ENCODE assay signal across 8 mouse cellular contexts in genomic region chr2:30265767-30266253, GRCm38 (mm10). TPM values are rescaled to one million over a fixed set of nuclear protein-coding genes. Genes with fewer than 3 reads are reported as not detected.
DNase-seq lines count a peak whose midpoint lies in the region; ATAC-seq and TF ChIP-seq lines count a peak whose summit lies in the region.

Gene Phyhd1, plus strand, starts transcription at chr2:30266203.

- WGBS in forebrain, embryonic 12.5 days = 36% methylated on average over 5 of the region's 5 CpGs
- WGBS in heart, embryonic 16.5 days = 16% methylated on average over 5 of the region's 5 CpGs
- WGBS in liver, embryonic 14.5 days (ENCODE audit: insufficient replicate concordance) = 56% methylated on average over 5 of the region's 5 CpGs

- TF ChIP-seq EP300 in liver, embryonic 14.5 days (IDR thresholded peaks at IDR 0.05; ENCODE audit: low read depth) = no peak

- H3K27ac ChIP-seq in forebrain, embryonic 12.5 days = peak within 1 kb of the TSS; percentile 70
- H3K27ac ChIP-seq in heart, embryonic 16.5 days (ENCODE audit: low read length) = peak within 1 kb of the TSS; percentile 95
- peak within 1 kb of the TSS; percentile 52 for H3K27ac ChIP-seq in liver, embryonic 14.5 days

- no peak within 1 kb of the TSS for H3K4me3 ChIP-seq in forebrain, embryonic 12.5 days (replicated peaks)
- peak within 1 kb of the TSS; percentile 11 for H3K4me3 ChIP-seq in heart, embryonic 16.5 days (ENCODE audit: low read length)
- peak within 1 kb of the TSS; percentile 13 to 22; a peak in 3 of 4 replicates for H3K4me3 ChIP-seq in liver, embryonic 14.5 days (ENCODE audit: insufficient read depth in 1 of 2, low read depth in 2 of 2, low read length in 2 of 2)

- H3K9me3 ChIP-seq in forebrain, embryonic 12.5 days = no peaks in the 10 kb centered on the region
- no peaks in the 10 kb centered on the region for H3K9me3 ChIP-seq in heart, embryonic 16.5 days (replicated peaks; ENCODE audit: control insufficient read depth, low read length)
- no peaks in the 10 kb centered on the region for H3K9me3 ChIP-seq in liver, embryonic 14.5 days (ENCODE audit: control insufficient read depth, low read length)

- no peaks in the 10 kb centered on the region for H3K27me3 ChIP-seq in forebrain, embryonic 12.5 days
- H3K27me3 ChIP-seq in heart, embryonic 16.5 days (ENCODE audit: control insufficient read depth, insufficient read depth, low read length) = no peaks in the 10 kb centered on the region
- H3K27me3 ChIP-seq in liver, embryonic 14.5 days (ENCODE audit: control insufficient read depth, insufficient read depth, low read length) = no peaks in the 10 kb centered on the region

- peaks cover 24% of the 10 kb centered on the region for H3K4me1 ChIP-seq in forebrain, embryonic 12.5 days
- peaks cover 55% of the 10 kb centered on the region for H3K4me1 ChIP-seq in heart, embryonic 16.5 days (ENCODE audit: control insufficient read depth, insufficient read depth, low read length)
- peaks cover 0 to 23% of the 10 kb centered on the region in 2 experiments; a peak in 3 of 4 replicates for H3K4me1 ChIP-seq in liver, embryonic 14.5 days (replicated peaks; ENCODE audit: control insufficient read depth in 2 of 2, insufficient read depth in 2 of 2, low read length in 1 of 2)

- DNase-seq in ES-CJ7 (ENCODE audit: low read depth, low spot score) = peak; percentile 26
- DNase-seq in adrenal gland, postnatal 25 days = peak; percentile 51
- peak; percentile 84 to 96 for DNase-seq in kidney, postnatal 36 days
- no peak for DNase-seq in liver, embryonic 14.5 days (ENCODE audit: low read depth in 3 of 3, low spot score in 3 of 3)
- DNase-seq in skeletal muscle tissue, adult 2 months (ENCODE audit: low read depth, low spot score) = peak; percentile 90
- DNase-seq in c-Kit-positive CD71-positive TER-119-positive erythroid progenitor cells, embryonic 14.5 days (ENCODE audit: low spot score) = no peak

- no peak for ATAC-seq in forebrain, embryonic 12.5 days (ENCODE audit: low FRiP score)
- peak; percentile 69 for ATAC-seq in heart, embryonic 16.5 days (replicated peaks; ENCODE audit: extremely low read depth, insufficient read depth, low FRiP score)
- ATAC-seq in liver, embryonic 14.5 days (ENCODE audit: insufficient read depth) = no peak

- peaks cover 47% of the 10 kb centered on the region for H3K36me3 ChIP-seq in forebrain, embryonic 12.5 days (replicated peaks)
- H3K36me3 ChIP-seq in heart, embryonic 16.5 days (ENCODE audit: control insufficient read depth, insufficient read depth) = peaks cover 24% of the 10 kb centered on the region
- H3K36me3 ChIP-seq in liver, embryonic 14.5 days (replicated peaks; ENCODE audit: control insufficient read depth, insufficient read depth, low read depth) = peaks cover 16% of the 10 kb centered on the region

- TF ChIP-seq CTCF in liver, embryonic 14.5 days (IDR thresholded peaks at IDR 0.05; ENCODE audit: low read depth) = no peak

- no peak within 1 kb of the TSS for H3K4me2 ChIP-seq in forebrain, embryonic 12.5 days
- H3K4me2 ChIP-seq in heart, embryonic 16.5 days (ENCODE audit: low read depth, low read length) = peak within 1 kb of the TSS; percentile 39
- H3K4me2 ChIP-seq in liver, embryonic 14.5 days (ENCODE audit: low read depth) = peak within 1 kb of the TSS; percentile 17

- H3K9ac ChIP-seq in forebrain, embryonic 12.5 days = no peak within 1 kb of the TSS
- H3K9ac ChIP-seq in heart, embryonic 16.5 days (ENCODE audit: low read length) = peak within 1 kb of the TSS; percentile 64
- H3K9ac ChIP-seq in liver, embryonic 14.5 days (replicated peaks) = no peak within 1 kb of the TSS

RNA-seq across cellular contexts. Expression of gene Phyhd1, which starts in this region (rescaled TPM):
- 9.6 and 18.1 TPM in 2 replicates for total RNA-seq in adrenal gland, postnatal 25 days (2021)
- 5.0 and 5.4 TPM in 2 replicates for polyA plus RNA-seq in forebrain, embryonic 12.5 days (2016; fragmentation: Nextera tagmentation; extraction: Ambion mirVana)
- 9.4 and 13.1 TPM in 2 replicates for polyA plus RNA-seq in heart, embryonic 16.5 days (2015; fragmentation: Nextera tagmentation; extraction: Ambion mirVana)
- polyA plus RNA-seq in liver, embryonic 14.5 days (2012; rRNA removed) = 15.9 and 18.1 TPM in 2 replicates
- polyA plus RNA-seq in liver, embryonic 14.5 days (2014; fragmentation: Nextera tagmentation; extraction: Ambion mirVana) = 9.8 and 10.3 TPM in 2 replicates

Comparison
In these comparisons a context has a peak if more than half of its experiments do, and no peak if none do; other contexts are left out.
1. DNase-seq: peak in ES-CJ7 (single experiment), adrenal gland, postnatal 25 days (single experiment), kidney, postnatal 36 days (2 of 2) and skeletal muscle tissue, adult 2 months (single experiment); none in liver, embryonic 14.5 days (0 of 3) and c-Kit-positive CD71-positive TER-119-positive erythroid progenitor cells, embryonic 14.5 days (single experiment).
2. Peak in every context shown above with its lines, with median percentiles within 50 percentile points of each other: H3K27ac ChIP-seq.